Mouse (Mus musculus): Measurements from ENCODE around the gene Farsb.
A peak's percentile ranks its signal among the peaks of the same experiment; 100 is the strongest.
"Not testable (repeated sequence)": the region's sequence is repeated elsewhere in the genome, so short reads cannot be mapped to it uniquely, and the experiment has no call there.

Farsb gene

DNA sequence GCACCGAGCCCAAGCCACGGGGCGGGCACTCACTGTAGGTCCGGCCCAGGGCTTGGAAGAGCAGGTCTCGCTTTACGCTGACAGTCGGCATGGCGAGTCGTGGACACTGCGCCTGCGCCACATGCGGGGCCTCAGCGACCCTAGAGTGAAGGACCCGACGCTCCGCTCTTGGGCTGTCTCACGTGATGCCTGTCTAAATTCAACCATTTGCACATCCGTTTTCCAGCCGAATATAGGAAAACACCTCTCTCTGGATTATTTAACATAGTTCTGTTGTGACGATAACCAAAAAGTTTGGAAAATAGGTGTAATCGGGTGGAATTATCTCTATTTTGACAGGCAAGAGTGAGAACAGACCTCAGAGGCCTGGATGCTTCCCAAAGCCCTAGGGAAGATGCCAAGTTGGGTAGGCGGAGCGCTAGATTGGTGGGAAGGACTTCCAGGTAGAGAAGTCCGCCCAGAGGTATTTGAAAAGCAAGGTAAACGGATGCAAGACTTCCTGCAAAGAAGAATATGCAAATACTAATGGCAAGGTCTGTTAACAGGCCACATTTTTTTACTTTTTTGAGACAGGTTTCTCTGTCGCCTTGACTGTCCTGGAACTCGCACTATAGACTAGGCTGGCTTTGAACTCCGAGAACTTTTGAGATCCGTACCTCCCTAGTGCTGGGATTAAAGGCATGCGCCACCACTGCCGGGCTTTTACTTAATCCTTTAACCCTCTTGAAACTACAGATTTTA is at the start of gene Farsb:
TSS of gene Farsb (minus strand) at position 146 of the 741 bp plus-strand sequence.
- peak; percentile 97 to 99 for DNase-seq

DNA sequence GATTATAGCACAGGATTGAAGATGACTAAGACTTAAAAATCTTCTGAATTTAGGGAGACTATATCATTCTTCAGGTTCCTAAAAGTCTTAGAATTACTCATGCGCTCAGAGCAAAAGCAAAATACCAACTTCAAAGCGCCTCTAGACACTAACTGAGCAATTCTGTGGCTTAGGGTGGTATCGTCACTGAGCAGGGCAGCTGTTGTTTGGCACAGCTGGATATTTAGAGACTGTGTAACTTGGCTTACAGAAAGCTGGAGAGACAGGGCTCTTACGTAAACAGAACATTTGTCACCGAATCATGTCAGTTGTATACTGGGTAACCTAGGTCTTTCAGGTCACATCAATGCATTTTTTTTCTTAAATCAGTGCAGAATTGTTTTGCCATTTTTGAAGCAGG is 49.7 kb upstream of the Farsb start:
- no peak for DNase-seq

DNA sequence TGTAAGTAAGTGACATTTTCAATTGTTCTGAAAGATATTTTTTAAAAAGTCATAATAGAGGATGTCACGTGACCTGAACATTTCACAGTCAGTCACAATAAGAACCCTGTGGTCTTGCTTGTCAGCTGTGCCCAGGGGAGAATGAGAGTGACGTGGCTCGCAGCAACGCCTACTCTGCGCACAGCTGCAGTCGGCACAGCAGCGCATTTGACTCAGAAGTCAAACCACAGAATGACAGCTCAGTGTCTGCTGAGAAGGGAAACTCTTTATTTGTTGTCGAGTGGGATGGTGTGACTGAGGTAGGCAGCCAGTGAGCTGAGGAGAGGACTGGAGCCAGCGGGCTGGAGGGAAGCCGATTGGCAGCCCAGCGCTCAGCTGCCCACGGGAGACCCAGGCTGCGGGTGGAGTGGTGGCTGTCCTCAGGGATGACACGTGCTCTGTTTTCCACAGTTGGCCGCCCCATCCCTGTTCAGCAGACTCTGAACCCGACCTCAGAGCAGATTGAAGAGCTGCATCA is 48.9 kb upstream of the Farsb start:
- DNase-seq: peak; percentile 78 to 81

DNA sequence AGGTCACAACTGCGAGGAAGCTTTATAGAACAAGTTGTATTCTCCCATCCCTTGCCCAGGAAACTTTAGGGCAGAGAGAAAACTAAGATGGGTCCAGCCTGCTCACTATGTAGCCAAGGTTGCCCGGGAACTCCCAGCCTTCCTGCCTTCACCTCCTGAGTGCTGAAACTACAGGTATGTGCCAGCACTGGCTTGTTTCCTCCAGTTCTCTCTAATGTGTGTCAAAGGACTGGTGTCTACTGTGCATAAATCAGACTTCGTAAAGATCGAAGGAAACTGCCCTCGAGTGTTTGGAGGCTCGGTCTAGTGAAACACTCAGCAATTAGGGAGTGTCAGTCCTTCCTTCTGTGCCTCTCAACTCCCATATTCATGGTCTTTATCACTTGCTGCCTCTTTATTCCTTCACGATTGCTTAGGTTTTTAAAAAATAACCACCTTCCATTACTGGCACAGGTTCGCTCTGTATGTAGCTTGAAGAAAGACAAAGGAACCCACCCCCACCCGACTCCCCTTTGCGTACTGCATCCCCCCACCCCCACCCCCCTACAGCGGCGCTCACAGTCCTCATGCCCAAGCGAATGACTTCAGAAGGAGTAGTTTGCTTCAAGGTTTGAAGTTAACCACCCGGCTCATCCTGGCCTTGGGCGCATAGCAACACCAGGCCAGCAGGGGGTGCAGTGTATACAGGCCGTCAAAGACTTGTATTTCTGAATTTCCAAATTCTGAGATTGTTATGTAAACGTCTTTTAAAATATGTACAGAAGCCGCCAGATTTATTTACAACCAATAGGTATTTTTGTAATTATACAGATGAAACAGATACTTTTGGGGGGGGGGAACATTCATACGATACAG is 47.8 kb upstream of the Farsb start:
- DNase-seq: peak; percentile 90 to 91

DNA sequence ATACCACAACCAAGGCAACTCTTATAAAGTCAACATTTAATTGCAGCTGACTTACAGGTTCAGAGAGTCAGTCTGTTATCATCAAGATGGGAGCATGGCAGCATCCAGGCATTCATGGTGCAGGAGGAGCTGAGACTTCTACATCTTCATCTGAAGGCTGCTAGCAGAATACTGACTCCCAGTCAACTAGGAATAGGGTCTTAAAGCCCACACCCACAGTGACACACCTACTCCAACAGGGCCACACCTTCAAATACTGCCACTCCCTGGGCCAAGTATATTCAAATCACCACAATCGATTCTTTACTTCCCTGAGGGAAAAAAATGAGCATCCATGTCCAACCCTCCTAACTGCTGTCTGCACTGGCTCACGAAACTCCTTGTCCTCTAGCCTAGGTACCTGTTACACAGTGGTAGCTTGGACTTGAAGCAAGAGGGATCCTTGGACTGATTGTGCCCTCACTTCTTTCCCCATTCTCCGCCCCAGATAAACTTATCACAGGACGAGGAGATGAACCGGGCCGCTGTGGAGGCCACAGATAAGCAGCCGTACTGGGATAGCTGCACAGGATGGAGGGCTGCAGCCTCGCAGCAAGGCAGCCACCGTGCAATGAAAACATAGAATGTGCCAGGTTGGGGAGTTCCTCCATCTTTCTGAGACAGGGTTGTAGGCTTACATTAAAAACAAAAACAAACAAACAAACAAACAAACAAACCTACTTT is 45.9 kb upstream of the Farsb start:
- no peak for DNase-seq

DNA sequence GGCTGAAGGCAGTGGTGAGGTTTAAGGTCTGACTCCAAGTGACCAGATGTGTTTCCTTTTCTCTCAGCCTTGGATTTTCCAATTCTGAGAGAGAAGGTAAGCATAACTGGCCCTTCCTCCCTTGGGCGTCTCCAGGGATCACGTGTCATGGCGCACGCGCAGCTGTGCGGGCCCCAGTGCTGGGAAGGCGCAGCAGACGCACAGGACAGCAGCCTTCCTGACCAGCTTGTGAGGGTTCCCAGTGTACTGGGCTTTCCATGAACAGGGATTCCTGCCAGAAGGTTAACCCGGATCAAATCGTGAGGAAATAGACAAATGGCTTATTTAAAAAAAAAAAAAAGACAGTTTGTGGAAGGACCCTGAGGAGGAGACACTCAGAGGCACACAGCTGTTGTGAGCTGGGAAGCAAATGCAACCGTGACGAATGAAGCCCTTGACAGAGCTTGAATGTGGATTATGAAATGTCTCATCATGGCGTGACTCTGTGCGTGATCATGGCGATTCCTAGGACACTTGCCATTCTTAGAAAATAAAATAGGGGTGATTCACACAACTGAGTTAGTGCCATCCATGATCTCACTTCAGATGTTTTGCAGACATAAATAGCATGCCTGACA is 43.6 kb upstream of the Farsb start:
- DNase-seq: peak; percentile 29 to 35

DNA sequence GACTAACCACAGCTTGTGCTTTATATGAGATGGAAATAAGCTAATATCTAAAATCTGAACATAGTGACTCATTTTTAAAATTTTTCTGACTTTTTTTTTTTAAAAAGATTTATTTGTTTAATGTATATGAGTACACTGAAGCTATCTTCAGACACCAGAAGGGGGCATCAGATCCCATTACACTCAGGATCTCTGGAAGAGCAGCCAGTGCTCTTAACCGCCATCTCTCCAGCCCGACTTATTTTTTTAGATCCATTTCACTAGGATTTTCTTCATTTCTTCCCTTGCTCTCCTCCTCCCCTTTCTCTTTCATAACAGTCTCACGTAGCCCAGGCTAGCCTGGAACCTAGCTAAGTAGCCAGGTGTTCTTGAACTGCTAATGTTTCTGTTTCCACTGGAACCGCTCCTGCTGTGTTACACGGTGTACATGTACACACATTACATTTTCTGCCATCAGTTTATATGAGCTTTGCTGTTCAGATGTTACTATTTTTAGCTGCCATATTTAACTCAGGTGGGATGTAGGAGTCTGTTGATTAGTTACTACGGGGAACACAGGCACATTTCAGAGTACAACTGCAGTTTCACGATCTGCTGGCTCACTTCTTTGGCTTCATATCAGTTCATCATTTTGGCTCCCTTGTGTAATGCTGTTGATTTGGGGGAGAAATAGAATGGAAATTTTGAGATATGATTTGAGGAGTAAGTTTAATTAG is 42.0 kb upstream of the Farsb start:
- DNase-seq: no peak

DNA sequence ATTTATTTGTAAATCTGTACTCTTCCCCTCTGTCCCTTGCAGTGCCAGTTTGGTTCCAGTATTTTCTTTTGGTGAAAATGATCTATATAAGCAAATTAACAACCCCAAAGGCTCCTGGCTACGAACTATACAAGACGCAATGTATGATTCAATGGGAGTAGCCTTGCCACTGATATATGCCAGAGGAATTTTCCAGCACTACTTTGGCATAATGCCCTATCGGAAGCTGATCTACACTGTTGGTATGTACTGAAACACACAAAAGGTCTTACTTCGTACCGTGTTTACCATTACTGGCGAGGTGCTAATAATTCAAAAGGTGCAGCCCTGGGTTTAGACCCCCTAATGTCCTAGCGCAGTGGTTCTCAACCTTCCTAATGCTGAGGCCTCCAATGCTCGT is 40.3 kb upstream of the Farsb start:
- DNase-seq: no peak

DNA sequence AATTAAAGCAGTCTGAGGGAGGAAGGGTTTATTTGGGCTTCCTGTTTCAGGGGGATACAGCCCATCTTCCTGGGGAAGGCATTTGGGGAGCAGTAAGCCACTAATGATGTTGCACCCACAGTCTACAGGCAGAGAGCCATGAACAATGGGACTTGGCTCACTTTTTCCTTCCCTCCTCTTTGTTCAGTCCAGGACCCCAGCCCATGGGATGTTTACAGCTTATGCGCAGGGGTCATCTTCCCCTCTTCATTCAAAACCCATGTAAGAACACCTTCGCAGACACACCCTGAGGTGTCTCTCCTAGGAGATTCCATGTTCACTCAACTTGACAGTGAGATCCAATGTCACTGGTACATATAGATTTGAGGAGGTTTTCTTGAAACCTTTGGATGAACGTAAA is 39.7 kb upstream of the Farsb start:
- DNase-seq: no peak

DNA sequence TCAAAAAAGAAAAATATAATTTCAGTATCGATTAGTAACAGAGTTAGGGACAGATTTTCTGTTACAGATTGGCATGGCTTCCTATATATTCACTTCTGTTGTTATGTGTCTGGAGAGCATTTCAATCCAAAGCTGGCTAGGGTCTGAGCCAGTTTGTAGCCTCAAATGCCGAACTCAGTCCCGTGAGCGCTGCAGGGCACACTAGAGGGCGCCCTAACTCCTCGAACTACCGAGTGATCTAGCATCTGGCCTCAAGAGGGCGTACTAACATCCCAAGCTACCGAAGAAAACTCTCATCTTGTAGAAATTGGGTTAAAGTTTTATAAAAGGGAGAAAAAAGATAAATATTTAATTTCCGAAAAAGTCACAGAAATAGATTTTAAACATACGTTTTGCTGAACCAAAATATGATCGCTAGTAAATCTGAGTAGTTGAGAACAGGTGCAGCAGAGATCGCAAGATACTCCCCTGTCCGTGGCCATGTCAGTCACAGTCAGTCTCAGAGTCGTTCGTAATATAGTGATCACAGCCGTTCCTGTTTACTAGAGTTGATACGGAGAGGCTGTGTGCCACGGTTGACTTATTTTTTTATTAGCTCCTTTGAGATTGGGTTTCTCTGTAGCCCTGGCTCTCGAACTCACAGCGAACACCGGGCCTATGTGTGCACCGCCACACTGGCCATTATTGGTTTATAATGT is 36.6 kb upstream of the Farsb start:
- peak; percentile 80 to 86 for DNase-seq

DNA sequence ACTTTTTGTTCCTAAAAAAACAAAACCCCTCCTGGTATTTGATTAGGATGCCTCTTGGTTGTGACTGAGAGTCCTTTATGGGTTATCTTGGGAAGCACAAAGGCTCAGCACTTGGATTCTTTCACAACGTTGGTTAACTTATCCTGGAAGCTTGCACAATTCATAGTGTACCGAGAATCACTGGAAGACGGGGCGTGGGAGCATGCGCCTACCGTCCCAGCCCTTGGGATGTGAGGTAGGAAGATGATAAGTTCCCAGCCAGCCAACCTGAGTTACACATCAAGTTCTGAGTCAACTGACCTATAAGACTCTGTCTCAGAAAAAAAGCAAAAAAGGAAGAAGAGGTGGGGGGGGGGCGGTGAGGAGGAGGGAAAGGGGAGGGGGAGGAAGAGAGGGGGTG is 30.2 kb upstream of the Farsb start:
- DNase-seq: no peak

DNA sequence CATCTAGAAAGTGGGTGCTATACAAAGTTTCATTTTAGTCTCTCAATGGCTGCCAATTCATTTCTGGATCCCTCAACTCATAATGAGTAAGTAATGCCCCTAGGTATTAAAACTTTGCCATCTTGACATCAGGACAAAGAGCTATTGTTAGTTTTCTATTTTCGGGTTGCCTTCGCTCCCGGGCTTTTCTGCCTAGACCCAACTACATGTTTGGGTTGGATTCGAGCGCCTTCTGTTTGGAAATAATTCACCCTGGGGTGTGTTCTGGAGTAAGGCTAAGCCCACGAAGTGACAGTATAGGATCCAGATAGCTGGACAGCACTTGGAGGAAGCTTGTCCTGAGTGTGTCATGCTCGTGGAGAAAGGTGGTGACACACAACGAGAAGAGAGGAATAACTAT is 24.1 kb upstream of the Farsb start:
- no peak for DNase-seq

DNA sequence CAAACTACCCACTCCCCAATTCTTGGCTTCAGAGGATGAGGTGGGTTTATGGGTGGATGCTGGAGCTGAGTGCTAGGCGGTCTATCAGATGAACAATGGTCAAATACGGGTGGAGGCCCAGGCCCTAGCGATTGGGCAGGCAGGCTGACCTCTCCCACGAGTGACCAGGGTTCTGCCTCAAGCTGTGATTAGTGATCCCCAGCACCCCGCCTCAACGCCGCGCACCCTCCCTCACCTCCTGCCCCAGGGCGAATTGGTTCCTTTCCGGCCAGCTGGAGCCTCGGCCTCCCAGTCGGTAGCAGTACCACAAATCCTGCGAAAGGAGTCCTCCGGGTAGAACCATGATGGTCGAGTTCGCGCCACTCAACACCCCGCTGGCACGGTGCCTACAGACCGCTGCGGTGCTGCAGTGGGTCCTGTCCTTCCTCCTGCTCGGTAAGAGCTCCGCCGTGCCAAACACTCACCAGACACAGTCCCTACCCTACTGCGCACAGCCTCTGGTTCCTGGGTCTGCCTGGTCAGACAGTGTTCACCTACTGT is 23.0 kb upstream of the Farsb start, which contains the start of gene BC035947:
TSS of gene BC035947 (minus strand) at position 538 of the 540 bp plus-strand sequence.
- DNase-seq: peak; percentile 57 to 66

DNA sequence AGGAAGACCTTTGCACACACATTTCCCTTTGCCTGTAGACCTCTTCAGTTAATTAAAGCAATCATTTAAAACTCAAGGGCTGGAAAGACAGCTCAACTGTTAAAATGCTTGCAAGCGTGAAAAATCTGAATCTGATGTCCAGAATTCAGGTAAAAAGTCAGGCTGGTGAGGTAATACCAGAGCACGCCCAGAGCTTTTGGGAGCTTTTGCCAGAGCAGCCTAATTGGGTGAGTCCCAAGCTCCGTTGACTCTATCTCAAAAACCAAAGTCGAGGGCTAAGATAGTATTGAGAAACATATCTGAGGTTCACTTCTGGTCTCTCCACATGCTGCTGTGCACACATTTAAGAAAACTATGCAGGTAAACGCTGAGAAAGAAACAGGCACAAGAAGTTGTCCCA is 22.2 kb upstream of the Farsb start, which contains the start of gene Mogat1:
TSS of gene Mogat1 (plus strand) at position 130 of the 400 bp plus-strand sequence.
- no peak for DNase-seq

DNA sequence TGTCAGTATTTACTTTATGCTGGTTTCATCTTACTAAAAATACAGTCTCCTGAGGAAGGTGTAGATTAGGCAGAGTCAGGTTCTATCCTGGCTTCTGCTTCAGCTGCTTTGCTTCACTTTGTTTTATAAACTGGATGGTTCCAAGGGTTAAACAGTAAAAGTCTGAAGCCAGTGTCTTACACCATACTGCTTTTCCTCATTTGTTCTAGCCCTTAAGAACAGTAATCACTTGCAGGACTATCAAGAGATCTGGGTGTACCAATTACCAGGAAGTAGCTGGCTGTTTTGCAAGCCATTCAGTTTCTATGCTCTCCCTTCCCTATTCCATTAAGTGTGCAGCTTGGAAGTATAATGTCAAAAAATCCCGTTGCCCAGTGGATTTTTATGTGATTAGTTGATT is 18.4 kb upstream of the Farsb start:
- no peak for DNase-seq

DNA sequence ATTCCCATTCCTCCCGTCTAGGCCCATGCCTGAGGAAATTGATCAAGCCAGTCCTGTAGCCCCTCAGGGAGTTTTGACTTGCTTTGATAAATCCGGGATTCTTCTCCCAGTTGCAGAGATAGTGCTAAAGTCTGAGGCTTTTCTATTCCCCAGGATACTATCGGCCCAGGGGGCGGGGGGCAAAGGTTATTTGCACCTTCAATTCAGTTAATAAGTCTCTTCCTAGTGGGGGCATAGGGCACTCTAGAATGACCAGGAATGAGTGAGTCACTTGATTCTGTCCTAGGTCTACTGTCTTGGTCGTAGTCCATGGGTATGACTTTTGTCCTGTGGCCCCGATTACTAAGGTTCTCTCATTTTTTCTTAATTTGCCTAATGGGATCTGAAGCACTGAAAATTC is 13.8 kb upstream of the Farsb start:
- no peak for DNase-seq

DNA sequence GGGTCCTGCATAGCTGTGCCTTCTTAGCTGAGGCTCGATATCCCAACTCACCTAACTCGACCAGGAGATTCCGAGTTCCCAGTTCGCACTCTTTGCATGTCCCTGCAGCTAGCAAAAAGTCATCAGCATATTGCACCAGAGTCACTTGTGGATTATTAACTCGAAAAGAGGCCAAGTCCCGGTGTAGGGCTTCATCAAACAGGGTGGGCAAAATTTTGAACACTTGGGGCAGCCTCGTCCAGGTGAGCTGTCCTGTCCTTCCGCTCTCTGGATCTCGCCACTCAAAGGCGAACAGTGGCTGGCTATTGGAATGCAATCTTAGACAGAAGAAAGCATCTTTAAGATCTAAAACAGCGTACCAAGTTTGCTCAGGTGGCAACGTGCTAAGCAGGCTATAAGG is 13.2 kb upstream of the Farsb start:
- DNase-seq: not testable (repeated sequence)

DNA sequence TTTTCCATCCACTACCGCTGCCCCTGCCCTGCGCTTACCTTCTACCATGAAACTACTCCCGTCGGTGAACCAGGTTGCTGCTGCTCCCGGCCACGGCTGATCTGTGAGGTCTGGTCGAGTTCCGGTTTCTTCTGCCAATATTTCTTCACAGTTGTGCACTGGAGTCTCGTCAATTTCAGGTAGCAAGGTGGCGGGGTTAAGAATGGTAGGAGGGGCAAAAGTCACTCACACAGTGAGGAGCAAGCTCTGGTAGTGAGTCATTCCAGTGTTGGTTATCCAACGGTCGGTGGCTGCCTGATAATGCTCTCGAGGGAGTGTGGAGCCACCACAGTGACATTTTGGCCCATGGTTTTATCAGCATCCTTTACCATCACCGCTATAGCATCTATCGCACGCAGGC is 12.3 kb upstream of the Farsb start:
- DNase-seq: no peak

DNA sequence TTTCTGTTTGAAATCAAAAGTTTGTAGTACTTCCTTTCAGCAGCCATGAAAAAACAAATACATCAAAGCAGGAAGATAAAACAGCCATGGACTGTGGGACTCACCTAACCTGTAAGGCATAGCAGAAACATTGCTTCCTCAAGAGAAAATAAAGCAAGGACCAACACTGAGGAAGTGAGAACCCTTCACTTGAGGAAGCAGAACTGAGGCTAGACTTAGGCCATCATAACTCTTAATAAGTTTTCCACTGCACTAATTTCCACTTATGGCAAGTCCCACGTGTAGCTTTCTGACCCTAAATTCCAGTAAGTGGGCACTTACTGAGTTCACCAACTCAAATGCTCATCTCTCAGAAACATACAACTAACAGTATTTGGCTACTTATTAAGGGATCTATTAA is 1.4 kb upstream of the Farsb start:
- DNase-seq: no peak

DNA sequence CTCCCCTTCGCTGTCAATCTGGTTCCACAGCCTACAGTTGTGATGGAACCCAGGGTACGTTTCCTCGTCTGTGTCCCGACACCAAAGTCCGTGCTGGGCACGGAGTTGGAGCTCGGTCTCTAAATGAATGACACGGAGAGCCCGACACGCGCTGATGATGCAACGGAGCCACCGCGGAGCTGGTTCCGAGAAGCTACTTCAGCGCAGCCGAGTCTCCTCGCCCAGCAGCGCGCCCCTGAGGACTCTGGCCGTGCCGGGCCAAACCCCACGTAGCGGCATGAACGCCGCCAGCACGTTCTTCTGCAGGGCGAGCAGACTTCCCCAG is 308 bp downstream of the Farsb start:
- DNase-seq: no peak

DNA sequence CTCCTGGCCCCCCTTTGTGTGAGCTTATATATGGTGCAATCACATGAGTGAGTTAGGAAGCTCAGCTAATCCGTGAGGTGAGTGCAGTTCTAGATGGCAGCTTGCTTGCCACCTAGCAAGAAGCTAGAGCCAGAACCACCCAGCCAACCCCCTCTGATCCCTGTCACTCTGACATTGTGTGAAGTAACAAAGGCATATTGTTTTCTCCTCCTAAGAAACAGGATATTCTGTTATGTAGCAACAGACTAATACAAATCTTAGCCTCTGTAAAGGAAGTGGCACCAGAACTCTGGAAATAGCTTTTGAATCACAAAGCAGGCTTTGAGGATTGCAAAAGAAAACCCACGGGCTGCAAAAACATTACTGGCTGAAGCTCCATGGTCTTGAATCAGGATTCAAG is 4.3 kb downstream of the Farsb start:
- no peak for DNase-seq
